Mouse (Mus musculus) thymus, postnatal 14 days (tissue): ENCODE data around the gene Myo1e.

Experiments used
- DNase-seq: peaks from one replicate; pipeline ENCODE4 v3.0.0; 2021

Myo1e gene

DNA sequence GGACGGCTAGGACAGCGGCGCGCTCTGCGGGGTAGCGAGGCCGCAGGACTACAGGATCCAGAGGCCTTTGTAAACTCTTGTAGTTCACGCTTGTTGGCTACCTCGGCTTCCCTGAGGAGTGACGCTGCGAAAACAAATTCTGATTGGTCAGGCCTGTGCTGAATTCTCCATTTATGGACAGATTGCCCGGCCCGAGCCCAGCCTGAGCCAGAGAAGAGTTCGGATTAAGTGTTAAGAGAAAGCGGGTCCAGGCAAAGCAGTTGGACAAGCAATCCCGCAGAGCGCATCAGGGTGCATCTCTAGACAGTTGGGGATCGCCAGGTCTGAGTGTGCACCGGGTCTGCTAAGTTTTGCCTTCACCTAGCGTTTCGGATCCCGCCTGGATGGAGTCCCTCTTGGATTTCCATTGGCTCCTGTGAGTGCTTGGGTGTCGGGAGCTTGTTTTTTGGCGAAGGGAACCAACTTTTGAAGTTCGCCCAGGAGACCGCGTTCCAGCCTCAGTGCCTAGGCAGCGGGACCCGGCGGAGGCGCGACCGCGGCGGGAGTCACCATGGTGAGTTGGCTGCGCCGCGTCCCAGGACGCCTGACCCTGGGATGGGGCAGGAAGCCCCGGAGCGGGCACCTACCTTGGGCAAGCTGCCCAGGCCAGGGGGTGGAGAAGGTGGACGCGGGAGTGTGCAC lies at the start of gene Myo1e:
Gene Myo1e, plus strand, starts transcription at position 200 of the 681 bp plus-strand sequence.
- DNase-seq, result peak; percentile 40

DNA sequence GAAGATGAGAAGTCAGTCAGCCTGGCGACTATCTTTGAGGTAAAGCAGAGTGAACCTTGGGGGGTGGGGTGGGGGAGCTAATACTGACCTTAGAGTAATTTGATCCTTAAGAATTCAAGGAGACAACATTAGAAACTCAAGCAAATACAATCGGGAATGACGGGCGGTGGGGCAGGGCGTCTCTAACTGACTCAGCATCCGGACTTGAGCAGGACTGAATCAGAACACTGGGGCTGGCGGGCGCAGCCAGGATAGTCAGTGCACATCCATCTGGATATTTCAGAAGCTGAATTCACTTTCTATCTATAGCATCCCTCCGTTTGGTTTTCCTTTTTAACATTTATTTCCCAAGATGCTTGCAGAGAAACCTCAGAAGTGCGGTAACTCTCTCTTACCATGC lies 47.1 kb upstream of the Myo1e start:
- DNase-seq, result no peak

DNA sequence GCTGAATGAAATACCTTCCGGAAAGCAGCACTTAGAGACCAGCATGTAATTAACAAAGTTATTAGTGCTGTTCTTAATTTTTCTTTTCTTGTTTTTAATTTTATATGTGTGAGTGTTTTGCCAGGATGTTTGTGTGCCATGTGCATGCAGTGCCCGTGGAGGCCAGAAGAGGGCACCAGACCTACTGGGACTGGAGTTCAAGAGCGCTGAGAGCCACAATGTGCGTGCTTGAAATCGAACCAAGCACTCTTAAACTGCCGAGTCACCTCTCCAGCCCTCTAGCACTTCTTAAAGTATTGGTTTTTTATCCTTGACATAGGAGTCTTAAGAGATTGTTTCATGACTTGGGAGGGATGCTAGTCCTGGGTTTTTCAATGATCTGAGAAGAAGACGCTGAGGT lies 38.2 kb upstream of the Myo1e start:
- DNase-seq, result peak; percentile 21

DNA sequence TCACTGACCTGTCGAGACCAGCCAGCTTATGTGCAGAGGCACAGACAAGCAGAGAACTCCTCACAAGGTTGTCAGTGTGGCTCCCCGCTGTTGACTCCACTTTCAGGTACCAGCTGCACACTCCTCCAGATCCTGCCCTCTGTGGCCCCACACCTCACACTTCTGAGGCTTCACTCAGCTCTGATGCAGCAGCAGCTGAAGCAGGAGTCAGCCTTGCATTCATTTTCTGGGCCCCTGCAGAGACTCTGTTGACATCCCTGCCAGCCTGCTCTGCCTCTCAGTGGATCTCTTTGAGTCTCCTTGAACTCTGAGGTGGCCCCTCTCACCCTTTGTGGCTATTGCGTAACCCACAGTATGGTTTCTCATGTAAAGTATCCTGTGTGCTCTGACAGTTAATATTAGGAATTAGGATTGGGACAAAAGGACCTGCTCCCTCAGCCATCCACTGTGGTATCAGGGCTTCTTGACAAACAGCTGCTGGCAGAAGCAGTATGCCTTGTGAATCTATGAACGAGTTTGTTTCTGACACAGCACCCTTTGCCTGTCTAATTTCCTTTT lies 32.8 kb upstream of the Myo1e start:
- no peak for DNase-seq

DNA sequence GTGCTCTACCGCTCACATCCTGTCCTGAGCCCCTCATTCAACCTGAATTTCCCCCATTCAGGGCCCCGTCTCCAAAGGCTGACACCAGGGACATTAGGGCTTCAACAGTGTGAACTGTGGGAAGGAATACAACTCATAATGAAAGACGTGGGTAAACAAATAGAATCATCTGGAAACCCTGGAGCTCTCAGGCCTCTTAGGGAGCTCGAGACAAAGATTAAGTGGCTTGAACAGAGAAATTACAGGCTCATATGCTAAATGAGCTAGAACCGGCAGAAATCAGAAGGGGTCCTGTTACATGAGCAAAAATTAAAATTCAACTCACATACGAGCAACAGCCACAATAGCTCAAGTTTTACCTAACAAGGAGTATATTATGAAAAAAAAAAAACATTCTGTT lies 32.3 kb upstream of the Myo1e start:
- DNase-seq, result no peak

DNA sequence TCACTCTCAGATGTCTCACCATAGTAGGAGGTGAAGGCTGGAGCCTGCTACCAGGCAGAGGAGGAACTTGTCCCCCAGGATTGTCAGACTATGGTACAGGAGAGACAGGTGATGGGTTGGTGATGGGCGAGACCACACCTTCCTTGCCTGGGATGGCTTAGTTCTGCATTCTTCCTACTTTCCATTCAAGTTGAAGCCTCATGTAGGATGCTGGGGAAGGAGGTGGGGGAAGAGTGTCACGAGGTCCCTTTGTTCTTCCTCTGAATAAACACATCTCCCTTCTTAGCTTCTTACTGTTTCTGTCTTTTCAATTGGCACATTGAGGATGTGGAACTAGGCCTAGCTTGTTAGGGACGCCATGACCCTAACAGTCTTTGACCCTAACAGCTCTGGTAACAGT lies 30.9 kb upstream of the Myo1e start:
- DNase-seq, result no peak

DNA sequence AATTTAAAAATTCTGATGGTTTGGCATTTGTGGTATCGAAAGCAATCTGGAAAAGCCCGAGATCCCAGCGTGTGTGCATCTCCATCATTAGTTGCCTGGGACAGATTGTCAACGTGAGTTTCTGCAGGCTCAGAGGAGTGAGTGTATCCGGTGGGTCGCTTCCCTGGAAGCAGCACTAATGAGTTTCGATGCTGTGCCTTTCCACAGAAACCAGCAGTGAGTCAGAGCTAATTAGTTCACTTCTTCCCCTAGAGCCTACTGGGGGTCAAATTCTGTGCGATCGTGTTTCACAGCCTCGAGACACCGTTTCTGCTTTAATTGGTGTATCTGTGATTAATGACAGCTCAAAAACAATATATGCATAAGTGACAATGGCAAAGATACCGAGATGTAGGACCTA lies 25.4 kb upstream of the Myo1e start:
- DNase-seq, result no peak

DNA sequence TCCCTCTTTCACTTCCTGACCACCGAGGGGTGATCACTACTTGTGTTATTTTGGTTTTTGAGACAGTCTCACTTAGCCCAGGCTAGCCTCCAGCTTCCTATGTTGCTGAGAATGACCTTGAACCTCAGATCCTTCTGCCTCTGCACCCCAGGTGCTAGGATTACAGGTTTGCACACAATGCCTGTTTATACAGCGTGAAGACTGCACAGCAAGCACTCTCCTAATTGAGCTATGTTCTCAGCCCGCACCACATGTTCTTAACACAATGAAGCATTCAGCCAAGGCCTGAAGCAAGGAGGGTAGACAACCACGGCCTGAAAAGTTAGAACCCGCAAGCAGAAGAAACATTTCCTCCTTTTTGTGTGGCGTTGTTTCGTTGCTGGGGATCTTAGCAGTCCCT lies 24.5 kb upstream of the Myo1e start:
- no peak for DNase-seq

DNA sequence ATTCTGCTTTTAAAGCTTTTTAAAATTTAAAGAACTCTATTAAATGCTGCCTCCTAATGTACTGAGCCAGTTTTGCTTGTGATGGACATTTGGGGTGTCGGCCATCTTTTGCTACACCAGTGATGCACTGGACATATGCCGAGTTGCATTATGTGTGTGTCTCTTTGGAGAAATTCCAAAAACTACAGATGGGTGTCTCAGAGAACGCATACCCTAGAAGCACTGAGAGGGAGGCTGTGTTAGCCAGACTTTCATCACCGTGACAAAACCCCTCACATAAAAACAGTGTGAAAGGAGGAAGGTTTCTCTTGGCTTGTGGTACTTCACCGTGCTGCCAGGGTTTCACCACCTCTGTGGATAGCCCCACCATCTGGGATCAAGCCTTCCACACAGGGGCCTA lies 14.8 kb upstream of the Myo1e start:
- no peak for DNase-seq

DNA sequence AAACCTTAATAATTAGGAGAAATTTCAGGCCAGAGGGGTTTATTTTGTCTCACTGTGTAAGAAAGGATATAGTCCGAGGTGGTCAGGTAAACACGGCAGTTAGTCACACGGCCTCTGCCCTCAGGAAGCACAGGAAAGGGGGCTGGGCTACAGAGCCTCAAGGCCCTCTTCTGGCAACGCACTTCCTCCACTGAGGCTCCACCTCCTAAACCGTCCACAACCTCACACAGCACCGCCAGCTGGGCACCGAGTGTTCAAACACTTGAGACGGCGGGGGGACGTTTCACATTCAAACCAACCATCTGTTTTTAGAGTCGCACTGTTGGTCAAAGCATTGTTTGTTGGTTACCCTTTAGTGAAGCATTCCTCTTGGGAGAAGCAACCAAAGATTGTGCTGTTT lies 12.5 kb upstream of the Myo1e start:
- no peak for DNase-seq

DNA sequence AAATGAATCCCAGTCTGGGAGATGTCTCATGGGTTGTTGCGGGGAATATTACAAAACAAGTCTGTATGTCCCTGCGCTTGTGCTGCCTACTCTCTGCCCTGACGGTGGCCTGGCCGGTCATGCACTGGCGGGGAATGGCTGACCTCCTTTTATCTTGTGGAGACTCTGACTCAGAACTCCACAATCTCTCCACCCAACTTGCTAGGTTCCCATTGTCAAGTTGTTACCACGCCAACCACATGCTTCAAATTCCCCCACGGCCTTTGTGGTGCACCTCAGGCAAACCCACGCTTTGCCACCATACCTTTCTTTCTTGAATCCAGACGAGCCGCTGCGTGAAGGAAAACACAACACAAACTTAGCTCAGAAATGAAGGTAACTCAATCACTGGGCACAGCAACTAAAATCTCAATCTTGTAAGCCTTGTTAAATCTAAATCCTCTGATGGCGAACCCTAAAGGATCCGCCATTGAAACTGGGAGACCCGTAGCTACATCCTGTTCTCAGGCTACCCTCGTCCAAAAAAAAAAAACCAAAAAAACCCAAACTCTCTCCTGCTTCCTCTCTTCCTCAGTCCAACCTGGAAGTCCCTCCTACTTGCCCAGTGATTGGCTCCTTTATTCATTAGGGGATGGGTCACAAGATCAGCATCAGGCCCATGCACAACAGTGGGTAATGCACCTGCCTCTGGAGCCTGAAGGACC lies 10.0 kb upstream of the Myo1e start:
- no peak for DNase-seq

DNA sequence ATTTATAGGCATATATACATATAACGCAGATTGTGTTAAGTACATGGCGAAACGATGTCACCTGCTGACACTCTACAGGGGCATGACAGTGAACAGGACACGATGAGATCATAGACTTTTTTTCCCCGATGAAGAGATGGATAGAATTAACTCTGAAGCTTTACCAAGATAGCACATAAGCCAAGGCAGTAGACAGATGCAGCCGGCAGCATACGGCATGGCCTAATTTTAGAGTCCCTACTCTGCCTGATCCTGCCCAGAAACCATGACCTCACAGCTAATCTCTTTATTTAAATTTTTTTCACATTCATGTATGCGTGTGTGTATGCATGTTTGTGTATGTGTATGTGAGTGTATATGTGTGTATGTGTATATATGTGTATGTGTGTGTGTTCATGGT lies 9.2 kb upstream of the Myo1e start:
- no peak for DNase-seq

DNA sequence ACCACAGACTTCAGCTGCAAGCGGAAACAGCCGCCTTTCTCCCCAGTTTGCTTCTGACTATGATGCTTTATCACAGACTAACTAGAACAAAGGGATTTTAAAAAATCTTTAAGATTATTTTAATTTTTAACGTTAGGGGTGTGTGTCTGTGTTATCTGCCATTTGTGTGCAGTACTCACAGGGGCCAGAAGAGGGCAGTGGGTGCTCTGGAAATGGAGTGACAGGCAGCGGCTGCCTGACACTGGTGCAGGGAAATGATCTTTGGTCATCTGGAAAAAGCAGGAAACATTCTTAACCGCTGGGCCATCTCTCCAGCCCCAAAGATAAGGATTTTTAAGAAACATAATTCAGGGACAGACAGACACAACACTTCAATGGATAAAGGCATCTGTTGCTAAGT lies 4.4 kb upstream of the Myo1e start:
- DNase-seq, result peak; percentile 44

DNA sequence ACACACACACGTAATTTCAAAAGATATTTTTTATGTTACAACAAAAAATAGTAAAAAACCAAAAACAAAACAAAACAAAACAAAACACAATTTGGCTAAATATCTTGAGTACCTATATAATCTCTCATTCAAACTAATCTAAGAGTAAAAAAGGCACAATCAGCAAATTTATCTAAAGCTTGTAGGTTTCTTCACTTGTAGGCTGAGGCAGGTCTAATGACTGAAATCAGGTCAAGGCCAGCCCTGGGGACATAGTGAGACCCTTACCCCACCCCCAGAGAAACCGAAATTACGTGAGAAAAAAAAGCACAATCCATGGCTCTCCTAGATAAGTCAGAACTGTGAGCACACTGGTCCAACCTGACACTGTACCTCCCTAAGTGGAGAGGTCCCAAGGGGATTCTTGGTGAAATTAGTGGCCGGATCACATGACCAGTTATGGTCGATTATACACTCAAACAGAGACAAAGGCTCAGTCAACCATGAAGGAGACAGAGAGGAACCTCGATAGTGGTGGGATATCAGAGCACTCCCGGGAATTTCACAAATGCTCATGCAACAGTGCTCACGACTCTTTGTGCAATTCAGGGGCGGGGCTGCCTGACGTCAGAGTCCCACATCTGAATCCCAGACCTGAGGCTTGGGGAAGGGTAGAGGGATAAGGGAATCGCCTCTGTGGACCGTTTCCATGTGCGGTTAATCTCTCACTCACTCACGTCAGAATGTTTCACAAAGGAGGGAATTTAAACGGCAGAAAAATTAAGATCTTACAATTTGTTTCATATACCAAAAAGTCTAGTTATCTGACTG lies 3.7 kb upstream of the Myo1e start:
- DNase-seq, result no peak

DNA sequence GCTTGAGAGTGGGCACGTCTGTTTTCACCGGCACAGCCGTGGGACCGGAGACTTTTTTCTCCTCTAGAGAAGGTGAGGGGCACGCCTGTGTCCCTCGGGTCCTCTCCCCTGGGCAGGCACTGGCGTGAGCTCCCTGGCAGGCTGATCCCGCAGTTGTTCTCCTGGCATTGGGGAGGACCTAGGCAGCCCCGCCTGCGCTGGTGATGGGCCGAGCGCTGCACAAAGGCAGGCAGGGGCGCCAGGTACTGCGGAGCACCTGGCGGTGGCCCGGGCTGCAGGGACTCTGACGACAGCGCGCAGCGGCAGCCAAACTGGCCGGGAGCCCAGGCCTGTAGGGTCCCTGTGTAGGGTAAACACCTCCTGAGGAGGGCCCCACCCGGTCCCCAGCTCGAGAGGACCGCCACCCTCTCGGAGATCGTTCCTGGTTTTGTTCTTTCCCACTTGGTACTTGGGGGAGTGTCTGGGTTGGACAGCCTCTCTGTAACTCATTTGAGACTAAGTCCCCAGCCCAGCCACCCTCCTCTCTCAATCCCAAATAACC lies 901 bp downstream of the Myo1e start:
- peak; percentile 6 for DNase-seq

DNA sequence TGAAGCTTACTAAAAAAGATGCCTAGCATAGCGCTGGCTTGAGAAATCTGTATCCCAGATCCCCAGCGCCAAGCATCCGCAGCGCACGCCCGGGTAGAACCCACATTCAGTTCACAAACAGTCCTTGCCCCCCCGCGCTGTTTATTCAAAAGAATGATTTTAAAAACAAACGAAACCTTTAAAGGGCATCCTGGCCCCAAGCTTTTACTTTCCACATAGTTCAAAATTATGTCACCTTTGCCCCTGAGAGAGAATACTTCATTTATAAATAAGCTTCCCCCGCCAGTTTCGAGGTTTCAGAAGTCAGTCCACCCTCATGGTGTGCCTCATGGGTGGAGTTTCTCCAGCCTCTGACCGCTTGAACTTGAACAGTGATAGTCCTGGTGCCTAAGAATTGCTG lies 1.6 kb downstream of the Myo1e start:
- no peak for DNase-seq

DNA sequence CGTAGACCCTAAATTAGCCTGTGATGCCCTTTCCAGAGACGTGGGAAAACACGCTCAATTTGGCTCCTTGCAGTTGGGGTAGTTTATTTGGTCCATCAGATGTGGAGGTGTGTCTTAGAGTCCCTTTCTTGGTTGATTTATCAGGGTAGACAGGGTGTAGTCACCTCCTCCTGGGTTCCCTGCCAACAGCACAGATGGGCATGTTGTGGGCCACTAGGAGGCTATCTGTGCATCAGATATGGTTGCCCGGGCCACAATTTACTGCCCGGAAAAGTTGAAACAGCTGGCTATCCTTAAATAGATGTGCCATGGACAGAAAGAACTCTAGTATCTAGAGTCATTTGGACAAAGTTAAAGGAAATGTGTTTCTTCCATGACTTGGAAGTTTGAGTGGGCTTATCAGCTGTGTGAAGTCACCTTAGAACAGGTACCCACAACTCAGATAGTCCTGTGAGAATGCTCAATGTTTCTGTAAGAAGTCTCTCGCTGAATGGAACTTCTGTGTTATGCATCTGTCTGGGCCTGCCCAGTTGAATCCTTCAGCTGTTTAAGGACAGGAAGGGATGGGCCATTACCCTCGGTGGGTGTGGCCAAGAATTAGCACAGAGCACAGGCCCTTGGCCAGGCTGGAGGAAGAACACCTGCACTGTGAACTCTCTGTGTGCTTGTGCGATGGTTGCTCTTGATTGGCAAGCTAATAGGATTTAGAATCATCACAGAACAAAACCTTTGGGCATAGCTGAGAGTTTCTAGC lies 2.3 kb downstream of the Myo1e start:
- DNase-seq, result no peak

DNA sequence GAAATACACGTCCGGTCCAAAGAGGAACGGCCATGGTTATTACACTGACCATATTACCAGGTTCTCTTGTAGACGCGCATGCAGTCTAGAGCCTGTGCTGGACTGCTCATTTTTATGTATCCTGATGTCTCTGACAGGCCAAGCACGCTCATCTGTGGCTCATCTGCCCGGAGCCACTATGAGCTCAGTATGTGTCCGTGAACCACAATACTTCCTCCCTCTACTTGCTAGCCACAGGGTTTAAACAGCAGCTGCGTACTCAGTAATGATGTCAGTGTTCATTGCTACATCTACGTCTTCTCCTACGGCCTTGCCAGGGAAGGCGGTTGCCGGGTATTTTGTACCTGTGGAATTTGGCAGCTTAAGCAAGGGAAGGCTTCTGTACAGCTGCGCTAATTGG lies 4.5 kb downstream of the Myo1e start:
- DNase-seq, result no peak

DNA sequence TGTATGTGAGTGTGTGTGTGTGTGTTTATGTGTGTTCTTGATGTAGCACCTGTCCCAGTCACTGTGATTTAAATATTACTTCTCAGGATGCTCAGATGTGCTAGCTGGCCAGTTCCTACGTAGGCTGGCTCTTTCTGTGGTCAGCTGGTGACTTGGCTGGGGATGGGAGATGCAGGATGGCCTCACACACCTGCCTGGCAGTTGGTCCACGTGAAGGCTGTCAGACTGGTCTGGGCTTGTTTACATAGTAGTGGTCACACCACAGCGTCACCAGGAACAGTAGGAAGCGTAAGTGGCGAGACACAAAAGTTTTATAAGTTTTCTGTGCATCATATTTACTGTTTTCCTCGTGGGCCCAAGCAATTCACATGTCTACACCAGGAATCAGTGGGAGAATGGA lies 9.4 kb downstream of the Myo1e start:
- DNase-seq, result no peak

DNA sequence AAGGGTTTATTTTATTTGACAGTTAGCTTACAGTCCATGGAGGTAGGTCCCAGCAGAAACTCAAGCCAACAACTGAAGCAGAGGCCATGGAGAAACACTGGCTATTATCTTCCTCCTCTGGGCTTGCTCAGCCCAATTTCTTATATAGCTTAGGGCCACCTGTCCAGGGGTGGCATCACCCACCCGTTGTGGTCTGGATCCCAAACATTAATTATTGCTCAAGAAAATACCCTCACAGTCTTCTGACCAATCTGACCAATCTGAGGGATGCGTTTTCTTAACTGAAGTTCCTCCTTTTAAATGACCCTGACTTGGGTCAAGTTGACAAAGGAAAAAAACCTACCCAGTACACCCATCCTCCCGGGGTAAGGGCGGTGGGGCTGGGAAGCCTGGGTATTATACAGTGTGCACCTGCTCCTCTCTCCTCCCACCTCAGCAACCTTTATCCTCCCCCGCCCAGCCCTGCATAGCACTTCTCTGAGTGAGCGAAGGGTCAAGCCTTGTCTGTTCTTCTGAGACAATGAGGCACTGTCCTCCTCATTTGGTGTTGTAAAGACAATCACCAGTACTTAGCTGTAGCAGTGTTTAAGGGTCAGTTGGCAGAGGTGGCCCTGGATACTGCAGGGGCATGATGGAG lies 12.3 kb downstream of the Myo1e start:
- DNase-seq, result no peak

DNA sequence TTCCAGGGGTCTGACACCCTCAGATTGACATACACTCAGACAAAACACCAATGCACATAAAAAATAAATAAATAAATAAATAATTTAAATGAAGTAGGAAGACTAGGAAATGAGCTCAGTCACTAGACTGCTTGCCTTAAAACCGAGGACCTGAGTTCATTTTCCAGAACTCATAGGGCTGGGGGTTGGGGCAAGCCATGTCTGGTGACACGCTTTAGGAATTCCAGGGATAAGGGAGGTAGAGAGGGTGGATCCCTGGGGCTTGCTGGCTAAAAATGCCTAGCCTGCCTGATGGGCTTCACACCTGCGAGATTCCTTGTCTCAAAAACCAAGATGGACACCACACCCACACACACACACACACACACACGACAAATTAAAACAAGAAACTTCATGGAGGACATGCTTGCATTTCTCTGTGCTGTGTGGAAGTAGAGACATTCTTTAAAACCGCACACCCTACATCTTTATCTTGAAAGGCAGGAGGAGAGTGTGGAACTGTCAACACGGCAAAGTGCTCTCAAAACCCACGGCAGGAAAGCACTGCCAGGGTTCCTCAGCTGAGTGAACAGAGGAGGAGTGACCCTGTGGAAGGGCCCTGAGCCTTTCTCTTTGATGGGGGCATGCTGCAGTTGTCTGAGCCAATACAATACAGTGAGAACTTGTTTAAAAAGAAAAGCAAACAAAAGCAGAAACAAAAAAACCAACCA lies 13.5 kb downstream of the Myo1e start:
- no peak for DNase-seq

DNA sequence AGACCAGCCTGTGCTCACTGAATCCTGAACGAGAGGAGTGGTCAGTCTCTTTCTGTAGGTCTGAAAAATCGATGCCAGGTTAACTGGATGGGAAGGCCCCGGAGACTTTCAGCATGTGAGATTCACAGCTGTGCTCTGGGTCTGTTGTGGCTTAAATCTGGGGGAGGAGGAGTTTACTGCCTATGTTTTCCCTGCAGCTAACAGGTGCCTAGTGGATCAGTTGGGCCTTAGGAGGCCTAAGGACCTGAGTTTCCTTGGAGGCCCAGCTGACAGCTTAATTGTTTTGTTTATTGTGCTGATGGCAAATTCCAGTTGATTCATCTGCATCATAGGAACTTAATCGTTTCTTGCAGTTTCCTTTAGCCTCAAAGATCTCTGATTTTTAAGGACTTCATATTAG lies 16.0 kb downstream of the Myo1e start:
- DNase-seq, result no peak
